Mouse (Mus musculus): ENCODE results near the gene Cdkl4. TPM values are rescaled to one million over a fixed set of nuclear protein-coding genes. Genes with fewer than 3 reads are reported as not detected.

Gene Cdkl4
- 2.3 and 4.7 TPM in 2 replicates for polyA plus RNA-seq (2015; fragmentation: Nextera tagmentation; extraction: Ambion mirVana)

GRCm38 (mm10) chr17:80577639-80578038 is at the start of gene Cdkl4:
TSS of gene Cdkl4 (minus strand) at chr17:80577813.
- Histone ChIP-seq H3K4me2 (replicated peaks) (peak within 1 kb of the TSS; percentile 94), H3K9ac (peak within 1 kb of the TSS; percentile 41), H3K9me3 (replicated peaks) (no peaks in the 10 kb centered on the region), H3K4me3 (replicated peaks) (peak within 1 kb of the TSS; percentile 45), H3K27ac (replicated peaks) (no peak within 1 kb of the TSS), H3K4me1 (peaks cover 4% of the 10 kb centered on the region), H3K36me3 (peaks cover 14% of the 10 kb centered on the region), H3K27me3 (no peaks in the 10 kb centered on the region)
- ATAC-seq (ENCODE audit: insufficient number of reproducible peaks, low FRiP score, low TSS enrichment, low read depth): no peak
- 68% methylated on average over 15 of the region's 15 CpGs for WGBS

DNA sequence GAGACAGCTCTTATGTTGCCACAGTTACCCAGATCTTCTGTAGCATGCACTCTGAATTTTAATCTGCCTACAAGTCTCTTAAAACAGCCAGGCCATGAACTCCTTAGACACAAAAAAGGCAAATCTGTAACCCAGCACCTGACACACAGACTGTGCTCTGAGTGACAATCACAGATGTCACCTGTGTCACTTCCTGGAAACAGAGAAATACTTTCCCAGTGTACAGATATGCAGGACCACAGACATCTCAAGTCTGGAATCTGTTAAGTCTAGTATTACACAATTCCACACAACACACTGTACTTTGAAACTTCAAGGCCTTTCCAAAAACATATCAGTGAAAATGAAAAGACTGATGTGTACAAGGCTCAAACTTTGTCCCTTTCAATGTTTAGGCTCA is 47.4 kb upstream of the Cdkl4 start:
- H3K4me1 ChIP-seq: no peaks in the 10 kb centered on the region
- no peak overlapping the region for H3K4me2 ChIP-seq (replicated peaks)
- no peak overlapping the region for H3K9ac ChIP-seq
- H3K27ac ChIP-seq (replicated peaks): no peak overlapping the region
- no peak overlapping the region for H3K4me3 ChIP-seq (replicated peaks)
- no peak for ATAC-seq (ENCODE audit: insufficient number of reproducible peaks, low FRiP score, low TSS enrichment, low read depth)
- peaks cover 12% of the 10 kb centered on the region for H3K36me3 ChIP-seq
- no peaks in the 10 kb centered on the region for H3K27me3 ChIP-seq
- H3K9me3 ChIP-seq (replicated peaks): no peaks in the 10 kb centered on the region

DNA sequence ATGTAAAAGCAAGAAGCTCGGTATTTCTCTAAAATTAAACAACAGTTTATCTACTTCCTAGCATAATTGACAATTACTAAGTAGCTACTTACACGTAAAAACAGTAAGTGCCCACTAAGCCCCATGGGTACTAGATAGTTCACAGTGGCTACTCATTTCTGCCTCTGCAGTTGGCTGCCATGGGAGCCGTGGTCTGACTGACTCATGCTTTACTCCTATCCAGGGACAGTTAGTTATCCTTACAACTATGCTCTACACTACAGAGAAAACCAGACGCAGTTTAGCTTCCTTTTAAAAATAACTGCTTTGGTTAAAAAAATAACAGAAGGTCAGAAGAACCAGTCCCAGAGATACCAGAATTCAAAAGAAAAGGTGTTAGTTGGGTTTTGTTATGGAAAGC is 44.1 kb upstream of the Cdkl4 start:
- H3K4me2 ChIP-seq (replicated peaks): no peak overlapping the region
- no peaks in the 10 kb centered on the region for H3K9me3 ChIP-seq (replicated peaks)
- 80% methylated on average over 4 of the region's 4 CpGs for WGBS
- H3K4me3 ChIP-seq (replicated peaks): no peak overlapping the region
- ATAC-seq (ENCODE audit: insufficient number of reproducible peaks, low FRiP score, low TSS enrichment, low read depth): no peak
- H3K27me3 ChIP-seq: no peaks in the 10 kb centered on the region
- no peak overlapping the region for H3K9ac ChIP-seq
- H3K36me3 ChIP-seq: peaks cover 8% of the 10 kb centered on the region
- H3K27ac ChIP-seq (replicated peaks): no peak overlapping the region
- no peaks in the 10 kb centered on the region for H3K4me1 ChIP-seq

GRCm38 (mm10) chr17:80620786-80621423 is 43.3 kb upstream of the Cdkl4 start:
- 45% methylated on average over 5 of the region's 5 CpGs for WGBS
- no peak overlapping the region for H3K9ac ChIP-seq
- H3K27me3 ChIP-seq: no peaks in the 10 kb centered on the region
- peak; percentile 60; the same call in 1 of the 2 replicates for ATAC-seq (ENCODE audit: insufficient number of reproducible peaks, low FRiP score, low TSS enrichment, low read depth)
- peaks cover 8% of the 10 kb centered on the region for H3K36me3 ChIP-seq
- H3K4me2 ChIP-seq (replicated peaks): no peak overlapping the region
- H3K4me1 ChIP-seq: no peaks in the 10 kb centered on the region
- H3K4me3 ChIP-seq (replicated peaks): no peak overlapping the region
- H3K27ac ChIP-seq (replicated peaks): no peak overlapping the region
- no peaks in the 10 kb centered on the region for H3K9me3 ChIP-seq (replicated peaks)

- WGBS: 80% methylated on average over 13 of the region's 13 CpGs
- no peak overlapping the region for H3K27ac ChIP-seq (replicated peaks)
- ATAC-seq (ENCODE audit: insufficient number of reproducible peaks, low FRiP score, low TSS enrichment, low read depth): no peak
Measured at GRCm38 (mm10) chr17:80619556-80619955, 41.9 kb upstream of the Cdkl4 start.

DNA sequence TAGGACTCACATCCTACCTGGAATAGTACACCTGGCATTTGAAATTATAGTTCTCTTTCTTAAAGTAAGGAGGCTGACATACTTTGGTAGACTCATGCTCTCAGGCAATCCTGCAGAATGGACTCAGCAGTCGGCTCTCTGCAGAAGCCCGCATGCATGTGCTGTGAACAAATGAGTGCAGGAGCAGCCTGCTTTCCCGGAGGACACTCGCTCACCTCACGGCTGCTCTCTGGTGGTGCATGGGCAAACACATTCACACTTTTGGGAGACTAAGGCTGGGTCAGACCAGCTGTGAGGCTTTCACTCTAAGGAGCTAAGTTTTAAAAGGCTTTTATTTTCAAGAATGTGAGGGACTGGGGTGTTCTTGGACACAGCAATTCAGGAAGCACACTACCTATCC is 41.3 kb upstream of the Cdkl4 start:
- no peaks in the 10 kb centered on the region for H3K27me3 ChIP-seq
- peaks cover 24% of the 10 kb centered on the region for H3K36me3 ChIP-seq
- WGBS: 81% methylated on average over 5 of the region's 5 CpGs
- H3K4me2 ChIP-seq (replicated peaks): no peak overlapping the region
- H3K4me1 ChIP-seq: no peaks in the 10 kb centered on the region
- no peak overlapping the region for H3K27ac ChIP-seq (replicated peaks)
- H3K9me3 ChIP-seq (replicated peaks): no peaks in the 10 kb centered on the region
- no peak overlapping the region for H3K4me3 ChIP-seq (replicated peaks)
- no peak for ATAC-seq (ENCODE audit: insufficient number of reproducible peaks, low FRiP score, low TSS enrichment, low read depth)
- no peak overlapping the region for H3K9ac ChIP-seq

More at GRCm38 (mm10) chr17:80619556-80619955, 41.9 kb upstream of the Cdkl4 start:
- Histone ChIP-seq H3K9ac (no peak overlapping the region), H3K4me1 (no peaks in the 10 kb centered on the region), H3K36me3 (peaks cover 21% of the 10 kb centered on the region), H3K27me3 (no peaks in the 10 kb centered on the region), H3K9me3 (replicated peaks) (no peaks in the 10 kb centered on the region), H3K4me2 (replicated peaks) (no peak overlapping the region), H3K4me3 (replicated peaks) (no peak overlapping the region)

DNA sequence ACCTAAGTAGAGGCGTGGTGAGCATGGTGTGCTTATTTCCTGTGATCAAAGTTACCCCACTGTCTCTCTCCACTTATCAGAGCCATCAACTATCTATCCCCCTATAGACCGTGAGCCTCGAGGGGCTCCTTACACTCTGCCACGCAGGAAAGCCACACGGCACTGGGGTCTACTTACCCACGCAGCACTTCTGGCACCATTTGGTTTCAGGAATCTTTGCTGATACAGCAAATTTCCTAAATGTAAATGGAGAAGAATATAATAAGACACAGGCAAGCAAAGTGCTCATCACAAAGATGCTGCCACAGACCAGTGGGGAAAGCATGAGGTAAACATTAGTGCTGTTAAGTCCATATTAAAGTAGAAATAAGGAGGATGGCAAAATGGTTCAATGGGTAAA is 26.2 kb upstream of the Cdkl4 start:
- no peak overlapping the region for H3K27ac ChIP-seq (replicated peaks)
- no peaks in the 10 kb centered on the region for H3K27me3 ChIP-seq
- H3K36me3 ChIP-seq: peaks cover 80% of the 10 kb centered on the region
- H3K4me3 ChIP-seq (replicated peaks): no peak overlapping the region
- ATAC-seq (ENCODE audit: insufficient number of reproducible peaks, low FRiP score, low TSS enrichment, low read depth): no peak
- WGBS: 72% methylated on average over 6 of the region's 6 CpGs
- H3K9me3 ChIP-seq (replicated peaks): no peaks in the 10 kb centered on the region
- H3K4me1 ChIP-seq: no peaks in the 10 kb centered on the region
- H3K9ac ChIP-seq: no peak overlapping the region
- H3K4me2 ChIP-seq (replicated peaks): no peak overlapping the region

DNA sequence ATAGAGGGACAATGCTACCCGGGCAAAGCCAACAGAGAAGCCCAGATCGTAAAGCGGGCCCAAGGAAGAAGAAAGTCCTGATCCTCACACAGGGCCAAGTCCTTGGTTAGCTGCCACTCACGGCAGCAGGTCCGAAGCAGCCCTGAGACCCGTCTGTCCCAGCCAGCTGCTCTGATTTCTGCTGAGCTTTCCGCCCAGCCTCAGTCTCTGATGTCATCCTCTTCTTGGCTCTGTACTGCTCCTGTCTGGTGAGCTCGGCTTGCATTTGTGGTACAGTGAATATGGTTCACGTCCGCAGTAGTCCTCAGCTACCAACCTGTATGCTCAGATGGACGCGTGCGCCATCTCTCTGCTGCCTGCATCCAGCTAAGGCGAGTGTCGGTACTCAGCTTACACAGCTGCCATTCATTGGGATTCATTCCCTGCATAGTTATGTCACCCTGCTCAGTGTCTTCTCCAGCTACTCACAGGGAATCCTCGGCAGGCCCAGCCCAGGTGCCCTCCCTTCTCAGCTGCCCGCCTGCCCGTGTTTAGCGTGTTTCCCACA is 25.5 kb upstream of the Cdkl4 start:
- ATAC-seq (ENCODE audit: insufficient number of reproducible peaks, low FRiP score, low TSS enrichment, low read depth): no peak
- no peak overlapping the region for H3K27ac ChIP-seq (replicated peaks)
- no peak overlapping the region for H3K9ac ChIP-seq
- H3K9me3 ChIP-seq (replicated peaks): no peaks in the 10 kb centered on the region
- H3K4me3 ChIP-seq (replicated peaks): no peak overlapping the region
- WGBS: 88% methylated on average over 19 of the region's 19 CpGs
- H3K27me3 ChIP-seq: no peaks in the 10 kb centered on the region
- H3K4me2 ChIP-seq (replicated peaks): no peak overlapping the region
- no peaks in the 10 kb centered on the region for H3K4me1 ChIP-seq
- H3K36me3 ChIP-seq: peaks cover 73% of the 10 kb centered on the region

GRCm38 (mm10) chr17:80601371-80601770 is 23.8 kb upstream of the Cdkl4 start:
- Histone ChIP-seq H3K27ac (replicated peaks) (no peak overlapping the region), H3K4me2 (replicated peaks) (no peak overlapping the region), H3K4me3 (replicated peaks) (no peak overlapping the region), H3K27me3 (no peaks in the 10 kb centered on the region), H3K36me3 (peaks cover 75% of the 10 kb centered on the region), H3K9ac (no peak overlapping the region), H3K4me1 (no peaks in the 10 kb centered on the region), H3K9me3 (replicated peaks) (no peaks in the 10 kb centered on the region)
- WGBS: 59% methylated on average over 13 of the region's 13 CpGs
- no peak for ATAC-seq (ENCODE audit: insufficient number of reproducible peaks, low FRiP score, low TSS enrichment, low read depth)

DNA sequence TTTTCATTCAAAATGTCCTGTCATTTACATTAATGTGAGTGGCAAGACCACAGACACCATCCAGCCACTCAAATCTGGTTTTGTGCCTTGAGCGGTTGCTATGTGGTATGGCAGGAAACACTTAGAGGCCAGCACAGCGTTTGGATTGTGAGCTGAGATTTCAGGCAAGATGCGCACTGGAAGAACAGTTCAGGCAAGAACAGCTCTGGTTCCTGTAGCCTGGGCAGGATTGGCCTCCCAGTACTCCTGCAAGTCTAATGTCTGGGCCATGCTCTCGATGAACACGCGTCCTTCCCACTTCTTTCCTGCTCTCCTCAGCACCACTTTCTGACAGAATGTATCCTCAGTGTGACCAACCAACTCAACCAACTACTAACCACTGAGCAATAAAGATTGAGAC is 5.4 kb upstream of the Cdkl4 start:
- whole genome bisulfite sequencing: 88% methylated on average over 6 of the region's 6 CpGs
- H3K27ac ChIP-seq (replicated peaks): no peak overlapping the region
- H3K4me3 ChIP-seq (replicated peaks): no peak overlapping the region
- no peaks in the 10 kb centered on the region for H3K9me3 ChIP-seq (replicated peaks)
- H3K9ac ChIP-seq: no peak overlapping the region
- no peak for ATAC-seq (ENCODE audit: insufficient number of reproducible peaks, low FRiP score, low TSS enrichment, low read depth)
- H3K27me3 ChIP-seq: no peaks in the 10 kb centered on the region
- no peak overlapping the region for H3K4me2 ChIP-seq (replicated peaks)
- H3K36me3 ChIP-seq: peaks cover 45% of the 10 kb centered on the region
- no peaks in the 10 kb centered on the region for H3K4me1 ChIP-seq

DNA sequence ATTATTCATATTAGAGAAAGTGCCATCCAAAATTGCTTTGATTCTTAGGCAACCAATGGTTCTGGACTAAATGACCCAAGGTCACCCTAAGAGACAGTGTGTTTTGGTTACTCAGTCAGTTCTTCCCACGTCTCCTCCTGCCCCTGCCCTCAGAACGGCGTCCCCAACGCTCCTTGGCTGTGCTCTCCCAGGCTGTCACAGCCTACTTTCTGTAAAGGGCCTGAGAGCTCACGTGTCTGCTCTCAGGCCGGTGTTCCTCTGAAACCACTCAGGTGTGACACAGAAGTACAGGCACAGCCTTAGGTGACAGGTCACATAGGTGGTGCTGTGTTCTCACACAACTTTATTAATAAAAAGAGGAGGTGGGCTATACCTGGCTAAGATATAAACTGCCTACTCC is 2.3 kb upstream of the Cdkl4 start:
- Histone ChIP-seq H3K4me2 (replicated peaks) (no peak overlapping the region), H3K9me3 (replicated peaks) (no peaks in the 10 kb centered on the region), H3K36me3 (peaks cover 35% of the 10 kb centered on the region), H3K27ac (replicated peaks) (no peak overlapping the region), H3K4me1 (peaks cover 4% of the 10 kb centered on the region), H3K9ac (no peak overlapping the region), H3K4me3 (replicated peaks) (no peak overlapping the region), H3K27me3 (no peaks in the 10 kb centered on the region)
- ATAC-seq (ENCODE audit: insufficient number of reproducible peaks, low FRiP score, low TSS enrichment, low read depth): no peak
- 84% methylated on average over 6 of the region's 6 CpGs for WGBS

DNA sequence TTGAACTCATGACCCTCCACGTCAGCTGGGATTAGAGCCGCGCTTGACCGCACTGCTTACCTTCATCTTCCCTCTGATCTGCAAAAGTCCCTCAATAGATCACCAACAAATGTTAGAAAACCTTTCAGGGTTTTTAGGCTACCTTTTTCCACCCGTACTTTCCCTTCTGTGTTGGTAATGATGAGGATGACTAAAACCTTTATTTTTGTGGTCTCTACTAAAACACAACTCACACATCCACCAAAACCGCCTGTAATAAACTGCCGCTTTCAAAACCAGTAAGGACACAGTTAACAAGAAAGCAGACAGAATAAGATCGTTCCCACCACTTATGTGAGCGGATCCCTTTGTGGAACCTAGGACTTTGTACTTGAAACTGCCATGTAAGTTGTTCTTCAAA is 1.5 kb upstream of the Cdkl4 start:
- Histone ChIP-seq H3K27me3 (no peaks in the 10 kb centered on the region), H3K4me1 (peaks cover 4% of the 10 kb centered on the region), H3K4me3 (replicated peaks) (no peak overlapping the region), H3K4me2 (replicated peaks) (no peak overlapping the region), H3K9ac (no peak overlapping the region), H3K36me3 (peaks cover 28% of the 10 kb centered on the region), H3K27ac (replicated peaks) (no peak overlapping the region), H3K9me3 (replicated peaks) (no peaks in the 10 kb centered on the region)
- 90% methylated on average over 9 of the region's 9 CpGs for WGBS
- ATAC-seq (ENCODE audit: insufficient number of reproducible peaks, low FRiP score, low TSS enrichment, low read depth): no peak

Measured in embryonic facial prominence, embryonic 15.5 days (tissue).